Mouse (Mus musculus) heart, postnatal 4 days (tissue): ENCODE data around the gene Wnt8b. TPM values are rescaled to one million over a fixed set of nuclear protein-coding genes. Genes with fewer than 3 reads are reported as not detected.

ENCODE experiments used
- DNase-seq: peaks from one replicate; pipeline ENCODE4 v3.0.0; 2021
- total RNA-seq, 2 experiments: library from RNA; stranded (reverse); gene quantifications; 2 replicates each; pipeline ENCODE4 v1.2.3; 2021

The Wnt8b gene
- total RNA-seq, 2 experiments from 2014 or later, result not detected

DNA sequence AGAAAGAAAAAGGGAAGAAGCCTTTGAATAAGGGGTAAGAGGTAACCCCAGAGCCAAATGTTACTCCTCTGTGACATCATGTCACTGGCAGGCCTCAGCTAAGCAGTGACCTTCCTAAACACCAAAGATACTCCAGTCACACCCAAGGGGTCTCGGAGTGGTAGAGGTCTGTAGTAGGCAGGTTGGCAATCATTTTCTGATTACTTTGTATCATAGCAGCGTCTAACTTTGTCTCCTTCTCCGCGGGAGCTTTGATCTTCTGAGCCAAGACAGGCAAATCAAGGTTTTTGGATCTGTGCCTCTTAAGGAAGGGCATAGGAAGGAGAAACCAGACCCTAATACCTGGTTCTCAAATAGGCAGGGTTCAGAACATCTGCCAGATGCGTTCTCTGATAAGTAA lies 19.3 kb downstream of the Wnt8b start:
- no peak for DNase-seq

DNA sequence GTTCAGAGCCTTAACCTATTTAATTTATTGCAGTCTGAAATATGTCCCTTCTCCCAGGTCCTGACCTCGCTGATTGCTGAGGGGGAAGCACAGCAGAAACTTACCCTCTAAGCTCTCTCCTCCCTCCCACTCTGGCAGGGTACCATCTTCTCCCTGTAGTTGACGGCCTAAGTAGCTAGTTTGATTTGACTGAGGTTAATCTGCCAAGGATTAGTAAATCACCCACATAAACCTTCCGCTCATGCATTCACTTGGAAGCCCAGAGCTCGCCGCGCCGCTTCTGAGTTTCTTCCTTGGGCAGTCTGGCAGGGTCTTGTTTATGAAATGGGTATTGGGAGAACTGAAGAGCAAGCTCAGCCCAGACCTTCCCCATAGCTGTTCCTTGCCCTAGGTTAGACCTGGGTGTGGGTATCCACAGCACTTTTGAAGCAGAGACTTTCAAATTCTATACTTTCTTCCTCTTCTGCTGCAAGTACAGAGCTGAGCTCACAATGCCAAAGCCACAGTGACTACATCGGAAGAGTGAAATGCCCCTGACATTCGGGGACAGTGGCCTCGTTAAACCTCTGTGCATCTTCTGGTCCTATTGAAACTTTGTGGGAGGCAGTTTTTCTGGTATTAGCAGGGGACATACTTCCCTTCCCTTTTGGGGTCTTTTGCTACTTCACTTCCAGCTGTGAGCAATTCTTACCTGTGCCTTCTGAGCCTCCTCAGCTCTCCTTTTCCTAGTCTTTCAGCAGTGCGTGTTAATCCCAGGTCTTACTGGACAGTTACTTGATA lies 20.0 kb downstream of the Wnt8b start:
- no peak for DNase-seq

DNA sequence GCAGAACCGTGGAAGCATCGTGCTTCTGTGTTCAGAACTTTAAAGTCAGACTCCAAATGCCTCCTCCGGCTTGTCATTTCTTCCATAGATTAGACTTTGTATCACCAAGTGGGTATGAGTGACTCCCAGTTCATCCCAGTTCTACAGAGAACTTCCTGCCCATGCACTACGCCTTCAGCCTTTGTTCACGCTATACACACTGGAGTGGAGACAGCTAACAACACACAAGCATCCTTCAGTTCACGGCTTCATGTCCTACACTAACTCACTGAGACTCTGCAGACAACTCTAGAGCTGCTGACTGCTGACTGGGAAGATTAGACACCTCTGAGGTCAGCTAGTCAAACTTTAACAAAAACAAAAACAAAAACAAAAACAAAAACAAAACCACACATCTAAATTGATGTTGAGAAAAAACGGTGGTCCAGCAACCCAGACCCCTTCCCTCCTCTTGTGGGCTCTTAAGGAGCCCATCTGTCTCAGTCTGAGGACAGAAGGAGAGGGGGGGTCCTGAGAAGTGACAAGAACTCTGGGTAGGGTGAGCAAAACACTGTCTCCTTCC lies 20.7 kb downstream of the Wnt8b start:
- DNase-seq, result no peak

DNA sequence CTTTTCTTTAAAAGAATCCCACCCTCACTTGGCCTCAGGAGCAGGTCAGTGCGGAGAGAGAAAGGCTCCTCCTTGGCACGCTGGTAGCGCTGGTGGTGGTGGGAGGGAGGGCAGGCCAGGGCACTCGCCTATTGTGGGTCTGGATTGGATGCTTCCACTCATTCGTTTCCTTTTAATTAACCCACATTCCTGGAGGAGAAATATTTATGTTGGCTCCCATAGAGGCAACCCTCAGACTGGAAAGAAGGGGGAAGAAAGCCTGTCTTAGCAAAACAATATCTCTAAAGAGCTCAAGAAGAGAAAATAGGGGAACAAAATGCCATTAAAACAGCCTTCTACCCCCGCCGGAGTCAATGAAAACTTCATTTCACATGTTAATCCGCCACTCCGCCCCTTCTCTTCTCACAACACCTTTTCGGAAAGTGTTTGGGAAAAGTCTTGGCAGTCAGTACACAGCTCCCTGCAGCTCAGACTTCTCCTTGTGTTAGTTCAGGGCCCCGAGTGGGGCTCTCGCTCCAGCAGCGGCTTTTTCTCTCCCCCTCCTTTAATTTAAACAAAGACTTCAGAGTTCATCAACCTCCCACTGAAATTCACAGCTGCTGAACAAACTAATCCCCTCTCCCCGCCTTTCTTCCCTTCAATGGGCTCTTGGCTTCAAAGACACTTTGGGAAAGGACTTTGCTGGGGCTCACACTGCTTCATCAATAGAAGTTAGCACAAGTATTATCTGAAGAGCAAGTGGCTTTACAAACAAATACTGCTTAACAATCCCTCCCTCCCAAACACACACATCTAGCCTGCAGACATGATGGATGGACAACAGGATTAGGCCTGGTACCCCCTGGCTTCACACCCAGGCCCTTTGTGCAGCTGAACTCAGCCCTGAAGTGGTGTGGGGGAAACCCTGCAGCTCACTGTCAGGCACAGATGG lies 21.5 kb downstream of the Wnt8b start:
- no peak for DNase-seq

- no peak for DNase-seq
Measured at GRCm38 (mm10) chr19:44515769-44516168, 22.5 kb downstream of the Wnt8b start.

DNA sequence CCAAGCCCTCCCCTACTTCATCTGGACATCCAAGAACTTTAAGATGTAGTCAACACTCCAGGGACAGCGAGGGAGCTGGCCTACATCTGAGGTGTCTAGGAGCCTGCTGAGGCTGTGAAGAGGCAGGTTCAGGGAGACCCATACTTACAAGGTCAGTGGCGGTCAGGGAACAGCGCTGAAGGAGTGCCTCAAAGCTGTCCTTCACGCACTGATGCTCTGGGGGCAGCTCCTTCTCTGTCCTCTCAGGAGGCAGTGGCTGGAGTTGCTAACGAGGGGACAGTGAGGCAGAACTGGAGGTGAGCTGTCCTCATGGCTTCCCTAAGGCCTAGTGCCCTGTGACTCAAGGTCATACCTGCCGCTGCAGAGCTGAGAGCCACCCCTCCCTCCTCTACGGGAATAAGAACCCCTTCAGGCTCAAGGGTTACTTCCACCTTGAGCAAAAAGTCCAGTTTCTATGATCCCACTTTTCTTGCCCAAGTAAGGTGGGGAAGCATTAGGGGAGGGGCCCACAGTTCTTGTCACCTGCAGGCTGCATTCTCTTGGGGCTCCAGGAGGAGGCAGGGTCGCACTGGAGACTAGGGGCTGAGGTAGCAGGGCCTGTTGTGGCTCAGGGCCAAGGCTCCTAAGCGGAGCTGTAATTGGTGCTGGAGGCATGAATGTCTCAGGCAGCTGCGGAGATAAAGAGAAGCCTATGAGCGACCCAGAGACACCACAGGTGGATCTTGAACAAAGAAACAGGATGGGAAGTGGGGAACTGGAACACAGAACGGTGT lies 24.9 kb downstream of the Wnt8b start:
- DNase-seq, result peak; percentile 27

DNA sequence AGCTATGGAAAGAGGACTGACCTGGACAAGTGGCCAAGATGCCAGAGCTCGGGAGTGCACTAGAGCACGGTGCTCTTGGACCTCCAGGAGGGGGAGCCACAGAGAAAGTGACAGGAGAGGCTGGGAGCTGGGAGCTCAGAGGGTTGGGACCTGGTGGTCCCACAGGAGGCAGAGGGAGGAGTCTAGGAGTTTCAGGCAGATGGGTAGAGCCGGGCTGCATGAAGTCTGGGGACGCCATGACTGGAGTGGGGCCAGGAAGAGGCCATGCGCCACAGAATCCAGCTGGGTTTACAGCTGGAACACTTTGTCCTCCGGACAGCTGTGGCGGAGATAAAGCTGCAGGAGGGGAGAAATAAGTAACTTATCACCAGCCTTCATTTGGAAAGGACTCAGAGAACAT lies 25.9 kb downstream of the Wnt8b start:
- peak; percentile 74 for DNase-seq

DNA sequence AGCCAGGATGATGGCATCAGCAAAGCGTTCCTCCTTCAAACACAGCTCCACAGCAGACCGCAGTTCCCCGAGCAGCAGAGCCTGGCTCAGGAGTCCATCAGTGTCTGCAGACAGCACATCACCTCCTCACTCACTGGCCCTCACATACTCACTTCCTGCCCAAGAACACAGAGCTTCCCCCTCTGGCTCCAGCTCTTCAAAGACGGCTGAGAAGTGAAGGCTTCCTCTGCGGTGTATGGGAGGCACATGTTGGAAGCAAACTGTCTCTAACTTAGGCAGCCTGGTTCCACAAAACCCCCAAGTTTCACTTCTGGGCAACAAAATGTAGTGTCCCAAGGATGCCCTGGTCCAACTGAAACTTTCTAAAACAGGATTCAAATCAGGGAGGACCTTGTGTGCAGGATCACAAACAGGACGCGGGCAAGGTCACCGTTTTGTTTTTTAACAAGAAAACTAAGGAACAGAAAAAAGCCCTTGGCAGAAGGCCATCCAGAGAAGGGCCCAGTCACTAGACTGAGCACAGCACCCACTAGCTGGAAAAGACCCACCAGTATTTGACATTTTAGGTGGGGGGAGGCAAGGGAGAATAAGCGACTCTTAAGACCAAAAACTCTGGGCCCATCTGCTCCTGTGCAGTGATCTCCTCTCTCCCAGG lies 32.4 kb downstream of the Wnt8b start:
- DNase-seq, result no peak

DNA sequence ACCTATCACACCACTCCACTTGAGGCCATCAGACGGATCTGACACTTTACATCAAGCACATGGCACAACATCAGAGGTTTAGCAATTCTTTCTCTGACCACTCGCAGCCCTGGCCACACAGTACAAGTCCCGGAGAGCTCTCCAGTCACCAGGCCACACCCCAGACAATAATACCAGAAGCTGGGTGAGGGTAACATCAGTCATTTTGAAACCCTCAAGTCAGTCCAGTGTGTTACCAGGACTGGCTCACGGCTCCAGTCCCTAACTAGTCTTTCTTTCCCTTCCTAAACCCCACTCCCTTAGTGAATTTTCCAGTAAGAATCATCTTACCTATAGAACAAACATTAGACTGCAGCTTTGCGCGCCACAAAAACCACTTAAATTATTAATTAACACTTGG lies 36.7 kb downstream of the Wnt8b start:
- no peak for DNase-seq

DNA sequence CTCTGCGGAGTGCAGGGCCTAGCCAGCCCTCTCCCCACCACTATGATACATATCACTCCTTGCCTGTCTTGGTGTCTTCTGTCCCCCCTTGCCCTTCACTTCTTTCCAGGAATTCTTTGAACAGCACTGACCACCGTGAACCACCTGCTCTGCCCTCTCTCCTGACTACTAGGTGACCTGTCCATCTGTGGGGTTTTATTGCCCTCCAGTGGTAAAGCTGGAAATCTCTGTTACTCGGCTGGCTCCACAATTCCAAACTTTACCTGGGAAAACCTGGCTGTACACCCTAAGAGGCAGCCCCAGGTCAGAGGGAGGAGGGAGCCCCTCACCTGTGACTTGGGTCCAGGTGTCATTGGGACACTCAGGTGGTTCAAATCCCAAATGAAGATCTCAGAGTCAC lies 42.1 kb downstream of the Wnt8b start:
- DNase-seq, result no peak

DNA sequence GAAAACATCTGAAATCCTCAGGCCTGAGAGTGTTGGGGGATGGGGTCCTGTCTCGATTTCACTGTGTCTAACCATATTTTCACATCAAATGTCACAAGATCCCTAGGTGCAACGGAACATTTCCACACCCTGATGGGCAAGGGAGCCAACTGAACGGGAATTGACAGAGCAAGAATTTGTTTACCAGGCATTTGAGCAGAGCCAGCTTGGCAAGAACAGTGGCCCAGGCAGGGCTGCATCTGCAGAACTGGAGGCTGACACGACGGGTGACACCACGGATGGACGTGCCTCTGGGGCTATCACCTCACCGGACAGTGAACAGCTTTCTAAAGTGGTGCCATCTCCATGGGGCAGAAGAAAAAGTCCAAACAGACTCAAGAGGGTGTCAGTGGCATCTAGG lies 44.1 kb downstream of the Wnt8b start:
- no peak for DNase-seq

DNA sequence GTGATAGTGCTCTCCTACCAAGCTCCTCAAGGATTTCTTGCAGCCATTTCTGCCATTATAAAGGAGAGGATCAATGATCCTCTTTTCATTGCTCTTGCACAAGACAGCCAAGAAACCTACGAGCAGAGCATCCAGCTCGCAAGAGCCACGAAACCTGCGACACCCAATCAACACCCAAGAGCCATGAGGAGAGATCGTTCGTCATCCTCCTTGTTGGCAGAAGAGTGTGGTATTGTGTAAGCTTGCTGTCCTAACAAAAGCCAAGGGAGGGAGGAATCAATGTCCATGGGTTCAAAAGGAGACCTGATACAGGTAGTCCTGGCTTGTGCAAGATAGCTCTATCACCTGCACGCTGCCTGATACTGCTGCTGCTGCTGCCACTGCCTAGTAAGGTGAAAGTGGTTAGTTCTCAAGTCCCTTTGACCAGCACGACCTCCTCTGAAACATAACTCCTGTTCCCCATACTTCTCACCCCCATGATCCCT lies 49.5 kb downstream of the Wnt8b start:
- no peak for DNase-seq

DNA sequence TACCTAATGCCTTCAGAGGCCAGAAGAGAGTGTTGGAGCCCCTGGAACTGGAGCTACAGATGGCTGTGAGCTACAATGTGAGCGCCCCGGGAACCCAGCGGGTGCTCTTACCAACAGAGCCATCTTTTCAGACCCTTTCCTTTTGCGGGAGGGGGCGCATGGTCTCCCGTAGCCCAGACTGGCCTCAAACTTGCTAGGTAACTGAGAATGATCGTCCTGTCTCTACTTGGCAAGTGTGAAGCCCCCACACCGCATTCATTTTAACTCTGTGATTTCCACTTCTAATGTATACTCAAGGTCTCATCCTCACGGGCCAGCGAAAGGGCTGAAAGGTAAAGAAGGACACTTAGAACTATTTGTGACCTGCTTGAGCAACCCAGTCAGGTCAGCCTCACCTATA lies 51.1 kb downstream of the Wnt8b start:
- no peak for DNase-seq

DNA sequence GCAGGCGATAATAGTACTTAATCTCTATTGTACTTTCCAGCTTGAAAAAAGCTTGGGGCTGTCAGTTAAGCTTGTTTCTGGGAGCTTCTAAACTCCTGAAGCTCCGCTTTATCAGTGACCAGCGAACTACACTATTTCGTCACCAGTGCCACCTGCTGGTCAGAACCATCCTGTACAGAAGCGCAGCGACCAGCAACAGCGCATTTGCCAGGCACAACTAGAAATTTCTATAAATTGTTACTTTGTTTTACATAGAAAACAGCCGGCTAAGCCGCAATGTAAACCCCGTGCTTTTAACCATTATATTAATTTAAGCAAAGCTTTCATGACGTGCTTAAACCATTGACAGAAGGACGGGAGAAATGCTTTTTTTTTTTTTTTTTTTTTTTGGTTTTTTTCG lies 51.5 kb downstream of the Wnt8b start:
- peak; percentile 86 for DNase-seq

DNA sequence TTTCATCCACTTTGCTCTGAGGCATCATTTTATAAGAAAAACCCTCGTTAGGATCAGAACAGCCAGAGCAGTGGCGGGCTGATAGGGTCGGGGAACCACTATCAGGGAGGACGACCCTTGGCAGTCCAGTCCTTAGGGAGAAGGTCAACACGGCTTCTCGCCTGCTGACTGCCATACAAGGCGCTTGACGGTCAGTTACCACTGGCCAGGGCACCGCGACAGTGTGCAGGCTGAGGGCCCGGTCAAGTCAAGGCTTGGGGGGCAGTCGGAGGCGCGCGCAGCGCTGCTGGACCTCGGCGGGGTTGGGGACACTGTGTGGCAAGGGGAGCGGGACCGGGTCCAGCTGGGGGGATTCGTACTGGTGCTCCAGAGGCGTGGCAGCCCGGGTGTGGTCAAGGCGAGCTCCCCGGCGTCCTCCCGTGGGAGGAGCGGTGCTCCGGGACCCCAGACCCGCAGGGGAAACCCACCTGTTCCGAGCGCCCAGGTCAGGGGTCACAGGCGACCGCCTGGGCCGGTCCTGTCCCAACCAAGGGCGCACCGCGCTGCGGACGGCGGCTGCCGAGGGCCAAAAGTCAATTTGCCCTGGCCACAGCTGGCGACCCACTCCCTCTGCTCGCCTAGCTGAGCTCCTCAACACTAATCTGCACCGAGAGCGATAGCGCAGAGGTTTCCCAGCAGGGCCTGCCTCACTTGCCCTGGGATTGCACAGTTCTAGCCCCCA lies 52.2 kb downstream of the Wnt8b start, which contains the start of gene Sec31b:
Sec31b (minus strand) TSS at position 544 of the 721 bp plus-strand sequence.
- peak; percentile 62 for DNase-seq

DNA sequence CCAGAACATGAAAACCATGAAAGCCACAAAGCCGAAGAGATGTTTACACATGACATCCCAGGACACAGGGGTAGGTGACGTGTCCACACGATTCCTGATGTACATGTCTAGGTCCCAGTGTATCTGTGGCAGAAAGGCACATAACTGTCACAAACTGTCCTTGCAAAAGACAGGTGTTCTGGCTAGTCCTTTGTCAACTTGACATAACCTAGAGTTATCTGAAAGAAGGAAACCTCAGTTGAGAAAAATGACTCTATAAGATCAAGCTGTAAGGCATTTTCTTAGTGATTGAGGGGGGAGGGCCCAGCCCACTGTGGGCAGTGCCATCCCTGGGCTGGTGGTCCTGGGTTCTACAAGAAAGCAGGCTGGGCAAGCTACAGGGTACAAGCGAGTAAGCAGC lies 59.5 kb downstream of the Wnt8b start, which contains the start of gene Gm20538:
Gm20538 (minus strand) TSS at position 101 of the 400 bp plus-strand sequence.
- DNase-seq, result no peak

GRCm38 (mm10) chr19:44553286-44553685 lies 60.0 kb downstream of the Wnt8b start:
- no peak for DNase-seq

DNA sequence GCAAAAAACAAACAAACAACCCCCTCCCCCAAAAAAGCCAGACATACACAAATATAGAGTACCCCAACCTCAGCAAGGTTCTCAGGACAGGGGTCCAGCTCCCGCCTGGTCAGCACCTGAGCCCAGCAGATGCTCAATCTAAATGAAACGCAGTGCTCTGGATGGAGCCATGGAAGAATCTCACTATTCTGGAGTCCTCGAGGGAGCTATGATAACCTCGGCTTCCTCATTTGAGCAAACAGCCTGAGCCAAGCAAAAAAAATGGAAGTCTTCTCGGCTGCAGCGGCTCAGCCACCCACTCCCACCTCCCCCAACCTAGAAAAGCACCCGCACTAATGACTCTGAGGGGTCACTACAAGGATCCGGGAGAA lies 61.2 kb downstream of the Wnt8b start:
- DNase-seq, result no peak

DNA sequence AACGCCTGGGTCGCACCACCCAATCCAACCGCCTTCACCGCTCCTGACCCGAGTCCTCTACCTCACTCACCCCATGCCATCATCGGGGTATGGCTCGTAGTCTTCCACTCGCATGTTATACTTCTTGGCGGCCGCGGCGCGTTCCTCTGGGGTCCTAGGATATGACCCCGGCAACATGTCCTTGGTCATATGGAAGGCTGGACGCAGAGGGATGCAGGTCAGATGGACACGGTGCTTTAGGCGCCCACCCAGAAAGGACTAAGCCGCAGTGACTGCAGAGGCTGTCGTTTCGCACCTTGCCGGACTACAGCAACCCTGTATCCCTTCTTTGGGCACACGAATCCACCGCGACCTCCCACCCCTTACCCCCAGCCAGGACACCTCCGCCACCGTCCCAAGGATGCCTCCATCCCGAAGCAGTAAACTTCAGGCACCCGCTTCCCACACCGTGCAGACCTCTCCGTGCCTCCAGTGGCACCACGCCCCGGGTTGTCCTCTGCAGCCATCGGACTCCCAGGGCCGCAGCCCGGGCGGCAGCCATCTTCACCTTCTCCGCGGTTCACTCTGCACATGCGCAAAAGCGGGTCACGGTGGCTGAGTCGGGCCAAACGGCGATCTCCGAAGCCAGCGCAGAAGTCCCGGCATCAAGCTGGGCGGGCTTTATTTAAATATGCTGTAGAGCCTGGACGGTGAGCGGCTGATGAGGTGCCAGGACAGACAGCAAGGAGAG lies 61.8 kb downstream of the Wnt8b start, which contains the start of gene Ndufb8:
Ndufb8 (minus strand) TSS at position 580 of the 730 bp plus-strand sequence.
- DNase-seq, result peak; percentile 98

DNA sequence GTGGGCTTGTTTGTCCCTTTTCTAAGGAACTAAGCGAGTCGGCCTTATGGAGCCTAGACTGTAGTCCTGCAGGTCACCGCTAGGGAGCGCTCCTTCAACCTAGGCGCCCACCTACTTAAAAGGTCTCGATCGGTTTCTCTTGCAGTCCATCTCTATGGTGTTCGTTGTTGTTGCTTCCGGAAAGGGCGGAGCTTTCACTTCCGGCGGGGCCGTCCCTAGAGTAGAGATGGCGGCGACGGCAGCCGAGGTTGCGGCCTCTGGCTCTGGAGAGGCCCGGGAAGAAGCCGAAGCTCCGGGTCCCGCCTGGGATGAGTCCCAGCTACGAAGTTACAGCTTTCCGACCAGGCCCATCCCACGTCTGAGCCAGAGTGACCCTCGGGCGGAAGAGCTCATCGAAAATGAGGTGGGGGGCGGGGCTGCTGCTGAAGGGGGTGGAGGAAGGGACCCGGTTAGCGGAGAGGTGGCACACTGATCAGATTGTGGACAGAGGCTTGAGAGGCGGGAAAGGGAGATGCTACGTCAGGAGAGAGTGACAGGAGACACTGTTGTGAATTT lies 69.5 kb downstream of the Wnt8b start, which contains the start of gene Hif1an:
Hif1an (plus strand) TSS at position 199 of the 555 bp plus-strand sequence.
- DNase-seq, result peak; percentile 96
